In genomic region chr7:126566094-126566765, GRCm38 (mm10) we compare ENCODE assay signal across 8 mouse cellular contexts. TPM values are rescaled to one million over a fixed set of nuclear protein-coding genes. Genes with fewer than 3 reads are reported as not detected.
DNase-seq lines count a peak whose midpoint lies in the region; ATAC-seq lines count a peak whose summit lies in the region.

Eif3c (minus strand) TSS chr7:126566411.

- no peaks in the 10 kb centered on the region for H3K9me3 ChIP-seq in embryonic facial prominence, embryonic 11.5 days (replicated peaks; ENCODE audit: control insufficient read depth, low read length)
- H3K9me3 ChIP-seq in limb, embryonic 10.5 days (replicated peaks), result no peaks in the 10 kb centered on the region
- H3K9me3 ChIP-seq in midbrain, embryonic 13.5 days, result no peaks in the 10 kb centered on the region

- 0 out of 2 replicates have a peak within 1 kb of the TSS, but pooled peaks have one; percentile 7 for H3K27ac ChIP-seq in embryonic facial prominence, embryonic 11.5 days (replicated peaks; ENCODE audit: low read depth, low read length)
- H3K27ac ChIP-seq in limb, embryonic 10.5 days, result peak within 1 kb of the TSS; percentile 89
- peak within 1 kb of the TSS; percentile 75 for H3K27ac ChIP-seq in midbrain, embryonic 13.5 days

- peak; percentile 95 for ATAC-seq in embryonic facial prominence, embryonic 11.5 days (replicated peaks; ENCODE audit: insufficient number of reproducible peaks, low FRiP score, low TSS enrichment, low read depth)
- peak; percentile 94 for ATAC-seq in granulocyte monocyte progenitor cell, adult 5-6 weeks (replicated peaks; ENCODE audit: poor library complexity, severe bottlenecking)
- ATAC-seq in midbrain, embryonic 13.5 days, result peak; percentile 97

- peak within 1 kb of the TSS; percentile 61 for H3K4me2 ChIP-seq in embryonic facial prominence, embryonic 11.5 days (ENCODE audit: low read depth, low read length)
- H3K4me2 ChIP-seq in midbrain, embryonic 13.5 days (replicated peaks), result peak within 1 kb of the TSS; percentile 90

- H3K4me1 ChIP-seq in embryonic facial prominence, embryonic 11.5 days (ENCODE audit: control insufficient read depth, insufficient read depth, low read length), result no peaks in the 10 kb centered on the region
- H3K4me1 ChIP-seq in limb, embryonic 10.5 days, result peaks cover 9% of the 10 kb centered on the region
- H3K4me1 ChIP-seq in midbrain, embryonic 13.5 days (replicated peaks), result peaks cover 14% of the 10 kb centered on the region

- DNase-seq in urinary bladder, adult 18-20 months (ENCODE audit: low spot score in 2 of 2), result peak; percentile 78 to 82
- DNase-seq in urinary bladder, postnatal 10 days (ENCODE audit: low spot score), result no peak
- peak; percentile 97 for DNase-seq in embryonic facial prominence, embryonic 11.5 days (ENCODE audit: low spot score)
- peak; percentile 91 for DNase-seq in kidney, adult 11 months
- peak; percentile 91 for DNase-seq in limb, embryonic 10.5 days (ENCODE audit: low spot score)
- peak; percentile 76 for DNase-seq in spleen, adult 12 weeks (ENCODE audit: low spot score)

- H3K36me3 ChIP-seq in embryonic facial prominence, embryonic 11.5 days (replicated peaks; ENCODE audit: control insufficient read depth, insufficient read depth, low read depth, low read length), result no peaks in the 10 kb centered on the region; the same call in 1 of the 2 replicates
- H3K36me3 ChIP-seq in limb, embryonic 10.5 days, result peaks cover 37% of the 10 kb centered on the region
- peaks cover 36% of the 10 kb centered on the region for H3K36me3 ChIP-seq in midbrain, embryonic 13.5 days

- H3K27me3 ChIP-seq in embryonic facial prominence, embryonic 11.5 days (ENCODE audit: control insufficient read depth, insufficient read depth, low read length), result no peaks in the 10 kb centered on the region
- no peaks in the 10 kb centered on the region for H3K27me3 ChIP-seq in limb, embryonic 10.5 days (ENCODE audit: low read depth, poor library complexity, severe bottlenecking)
- no peaks in the 10 kb centered on the region for H3K27me3 ChIP-seq in midbrain, embryonic 13.5 days

- WGBS in embryonic facial prominence, embryonic 11.5 days, result under 1% methylated on average over 46 of the region's 46 CpGs
- WGBS in limb, embryonic 10.5 days, result under 1% methylated on average over 46 of the region's 46 CpGs
- WGBS in midbrain, embryonic 13.5 days, result under 1% methylated on average over 46 of the region's 46 CpGs

- H3K9ac ChIP-seq in embryonic facial prominence, embryonic 11.5 days (replicated peaks; ENCODE audit: low read length), result peak within 1 kb of the TSS; percentile 73
- peak within 1 kb of the TSS; percentile 87 for H3K9ac ChIP-seq in midbrain, embryonic 13.5 days (replicated peaks)

- H3K4me3 ChIP-seq in embryonic facial prominence, embryonic 11.5 days (ENCODE audit: low read depth, low read length), result peak within 1 kb of the TSS; percentile 77
- peak within 1 kb of the TSS; percentile 86 for H3K4me3 ChIP-seq in limb, embryonic 10.5 days
- peak within 1 kb of the TSS; percentile 98 for H3K4me3 ChIP-seq in midbrain, embryonic 13.5 days (replicated peaks)

RNA-seq across cellular contexts. Expression of gene Eif3c, which starts in this region (rescaled TPM):
- 177 and 184 TPM in 2 replicates for polyA plus RNA-seq in embryonic facial prominence, embryonic 11.5 days (2014; fragmentation: Nextera tagmentation; extraction: Ambion mirVana)
- total RNA-seq in granulocyte monocyte progenitor cell, adult 5-6 weeks (2014; fragmentation: Nextera tagmentation), result 188 and 206 TPM in 2 replicates
- 229 and 239 TPM in 2 replicates for total RNA-seq in granulocyte monocyte progenitor cell, adult 5-6 weeks (2017)
- polyA plus RNA-seq in limb, embryonic 10.5 days (2016; fragmentation: Nextera tagmentation; extraction: Ambion mirVana), result 230 and 241 TPM in 2 replicates
- polyA plus RNA-seq in midbrain, embryonic 13.5 days (2015; fragmentation: Nextera tagmentation; extraction: Ambion mirVana), result 207 and 213 TPM in 2 replicates

Comparison
In these comparisons a context has a peak if more than half of its experiments do, and no peak if none do; other contexts are left out.
1. H3K27ac ChIP-seq: peak in every context shown above with its lines; median percentile 89 in limb, embryonic 10.5 days; 75 in midbrain, embryonic 13.5 days; 7 in embryonic facial prominence, embryonic 11.5 days.